Mouse (Mus musculus): ENCODE results near the gene AC131692.1.
A peak's percentile ranks its signal among the peaks of the same experiment; 100 is the strongest.

Gene AC131692.1

DNA sequence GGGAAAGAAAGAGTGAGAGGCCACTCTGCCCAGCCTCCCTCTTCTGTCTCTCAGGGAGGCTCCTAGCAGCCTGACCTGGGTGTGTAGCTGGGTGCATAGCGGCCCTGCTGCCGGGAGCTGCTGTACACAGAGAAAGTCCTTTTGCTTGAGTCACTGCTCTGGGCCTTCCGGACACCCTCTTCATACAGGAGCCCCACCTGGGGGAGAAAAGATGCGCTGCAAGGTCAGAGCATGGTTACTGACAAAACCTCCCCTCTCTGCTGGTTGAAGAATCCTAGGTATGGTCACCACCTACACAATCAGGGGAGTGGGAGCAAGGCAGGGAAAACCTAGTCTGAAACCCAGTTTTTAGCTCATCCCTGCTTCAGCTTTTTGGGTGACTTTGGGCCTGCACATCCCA is 25.3 kb upstream of the AC131692.1 start:
- DNase-seq, result no peak

DNA sequence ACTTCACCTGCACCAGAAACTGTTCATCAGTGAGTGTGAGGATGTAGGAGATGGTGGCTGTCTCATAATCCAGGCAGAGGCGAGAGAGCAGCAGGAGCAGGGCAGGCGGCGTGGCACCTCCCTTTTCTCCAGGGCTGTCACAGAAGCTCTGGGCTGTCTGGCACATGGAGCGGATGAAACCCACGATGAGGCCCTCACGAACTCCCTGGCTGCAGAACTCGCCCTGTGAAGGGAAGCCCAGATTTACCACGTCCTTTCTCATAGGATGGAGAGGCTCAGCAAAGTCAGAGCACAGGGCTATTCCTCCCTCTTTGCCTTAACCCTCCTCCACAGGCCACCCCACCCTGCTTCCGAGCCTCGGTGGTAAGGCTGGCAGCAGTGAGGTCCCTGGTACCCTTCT is 24.4 kb upstream of the AC131692.1 start:
- DNase-seq, result no peak

DNA sequence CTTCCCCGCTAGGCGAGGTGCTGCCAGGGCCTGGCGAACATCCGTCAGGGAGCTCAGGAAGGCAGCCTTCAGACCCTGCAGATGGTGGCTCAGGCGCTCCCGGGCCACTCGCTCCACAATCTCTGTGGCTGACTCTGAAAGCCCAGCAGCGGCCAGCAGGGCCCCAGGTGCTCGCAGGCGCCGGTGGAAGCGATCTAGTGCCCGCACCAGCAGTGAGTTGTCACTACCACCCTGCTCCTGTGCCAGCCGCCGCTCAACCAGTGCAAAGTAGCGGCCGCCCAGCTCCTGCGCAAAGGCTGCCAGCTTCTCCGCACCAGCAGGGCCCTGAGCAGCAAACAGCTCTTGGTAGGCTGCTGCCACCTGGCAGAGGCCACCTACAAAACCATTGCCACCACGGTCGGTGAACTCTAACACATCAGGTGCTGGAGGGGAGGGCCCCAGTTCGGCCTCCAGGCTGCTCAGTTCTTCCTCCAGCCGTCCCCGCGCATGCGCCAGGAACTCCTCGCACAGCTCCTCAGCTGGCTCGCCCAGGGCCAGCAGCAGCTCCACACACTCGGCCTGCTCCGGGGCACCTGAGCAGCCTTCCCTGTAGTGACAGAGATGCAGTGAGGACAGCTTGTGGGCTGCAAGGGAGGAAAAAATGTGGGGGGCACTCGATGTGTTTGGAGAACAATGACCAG is 23.5 kb upstream of the AC131692.1 start:
- DNase-seq, result no peak

DNA sequence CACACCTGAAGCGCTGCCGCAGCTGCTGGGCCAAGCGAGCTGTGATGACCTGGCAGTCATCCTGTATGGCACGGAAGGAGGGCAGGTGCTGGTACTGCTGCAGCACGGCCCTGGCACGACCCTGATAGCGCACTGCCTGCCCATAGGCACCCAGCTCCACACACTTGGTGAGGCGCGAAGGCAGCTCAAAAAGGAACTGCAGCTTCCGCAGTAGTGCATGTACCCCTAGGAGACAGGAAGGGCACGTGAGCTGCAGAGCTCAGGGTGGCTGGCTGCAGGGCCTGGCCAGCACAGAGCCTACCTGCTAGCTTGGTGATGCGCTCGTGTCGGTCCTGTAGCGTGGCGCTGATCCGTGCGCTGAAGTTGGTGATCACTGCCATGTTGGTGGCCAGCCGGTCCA is 23.0 kb upstream of the AC131692.1 start:
- DNase-seq, result no peak

DNA sequence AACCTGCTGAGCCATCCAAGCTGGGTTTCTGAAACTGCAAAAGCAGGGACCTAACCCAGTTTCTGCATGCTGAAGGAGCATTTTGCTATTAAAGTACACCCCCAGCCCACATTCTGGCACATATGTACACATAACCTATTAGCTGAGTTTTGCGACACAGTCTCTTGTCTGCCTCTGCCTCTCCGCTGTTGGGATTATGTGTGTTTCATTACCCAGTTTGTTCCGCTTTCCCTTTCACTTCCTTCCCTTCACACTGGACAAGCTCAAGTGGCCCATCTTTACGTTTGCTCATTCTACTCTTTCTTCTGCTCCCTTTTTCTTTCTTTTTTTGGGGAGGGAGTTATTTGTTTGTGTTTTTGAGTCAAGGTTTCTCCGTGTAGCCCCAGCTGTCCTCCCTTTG is 20.3 kb upstream of the AC131692.1 start:
- DNase-seq, result no peak

DNA sequence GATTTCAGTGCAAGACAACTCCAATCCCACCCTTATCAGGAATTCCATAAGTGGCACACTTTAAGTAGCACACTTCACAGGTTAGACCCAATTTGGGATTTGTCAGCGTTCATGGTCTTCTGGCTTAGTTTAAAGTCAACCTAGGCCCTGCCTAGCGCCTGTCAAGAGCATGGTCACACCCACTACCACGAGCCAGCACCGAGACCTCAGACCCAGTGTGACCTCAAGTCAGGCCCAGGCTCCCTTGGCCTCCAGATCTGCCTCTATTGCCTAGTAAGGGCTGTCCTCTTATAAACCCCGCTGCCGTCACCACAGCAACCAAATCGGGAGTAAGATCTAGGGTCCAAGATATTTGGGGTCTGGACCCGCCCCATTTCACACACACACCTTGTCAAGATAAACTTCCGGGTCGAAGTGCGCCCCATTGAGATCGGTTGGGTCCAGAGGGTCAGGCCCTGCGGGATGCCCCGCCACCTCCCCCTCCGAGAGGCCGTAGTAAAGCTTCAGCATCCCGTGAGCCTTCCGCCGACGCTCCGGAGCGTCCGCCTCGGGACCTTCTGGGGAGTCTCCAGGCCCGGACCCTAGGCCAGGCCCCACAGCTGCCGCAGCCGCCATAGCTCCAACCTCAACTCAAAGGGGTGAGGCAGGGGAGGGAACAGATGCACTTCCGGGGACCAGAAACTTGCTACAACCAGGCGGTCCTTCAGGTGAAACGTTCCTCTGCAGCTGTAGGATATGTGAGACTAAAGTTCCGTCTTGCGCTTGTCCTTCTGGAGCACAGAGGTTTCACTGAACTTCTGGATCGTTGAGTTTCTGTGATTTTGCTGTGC is 17.4 kb upstream of the AC131692.1 start, which contains the start of gene Vps51:
Vps51 (minus strand) TSS at position 668 of the 830 bp plus-strand sequence.
- DNase-seq, result peak; percentile 87 to 90

DNA sequence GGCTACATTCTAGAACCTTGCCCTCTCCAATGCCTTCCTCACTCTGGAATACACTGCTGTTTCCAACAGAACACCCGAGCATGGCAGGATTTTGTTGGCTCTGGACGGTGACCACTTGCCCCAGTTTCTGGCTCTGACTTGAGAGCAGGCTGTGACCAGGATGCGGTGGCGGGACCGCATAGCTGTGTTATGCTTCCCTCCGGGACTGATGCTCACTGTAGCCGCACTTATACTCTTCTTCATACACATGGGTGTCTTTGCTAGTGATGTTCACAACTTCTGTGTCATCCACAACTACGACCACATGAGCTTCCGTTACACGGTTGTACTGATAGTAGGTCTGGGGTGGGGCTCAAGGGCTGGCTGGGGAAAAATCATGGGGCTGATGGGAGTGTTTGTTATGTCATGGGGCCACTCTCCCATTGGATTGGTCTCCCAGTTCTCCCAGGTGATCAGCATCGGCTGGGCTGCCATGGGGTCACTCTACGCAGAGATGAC is 14.2 kb upstream of the AC131692.1 start, which contains the start of gene Tmem262:
Tmem262 (plus strand) TSS at position 51 of the 498 bp plus-strand sequence.
- no peak for DNase-seq

DNA sequence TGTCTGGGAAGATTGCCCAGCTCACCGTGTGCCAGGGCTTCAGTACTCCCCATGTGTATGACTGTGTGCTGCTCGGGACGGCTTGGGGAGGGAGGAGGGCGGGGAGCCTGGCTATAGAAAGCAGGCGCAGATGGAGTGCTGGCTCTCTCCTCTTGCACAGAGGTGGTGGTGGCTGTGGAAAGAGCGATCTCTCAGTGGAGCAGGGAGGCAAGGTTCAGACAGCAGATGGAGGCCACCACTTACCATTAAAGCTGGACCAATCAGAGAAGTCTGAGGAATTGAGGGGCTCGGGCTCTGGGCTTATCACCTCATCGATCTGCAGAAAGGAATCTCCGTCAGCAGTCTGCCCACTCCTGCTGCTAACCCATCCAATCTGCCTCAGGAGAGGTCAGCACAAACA is 12.1 kb upstream of the AC131692.1 start, which contains the start of gene Gm28374:
Gm28374 (minus strand) TSS at position 101 of the 400 bp plus-strand sequence.
- DNase-seq, result no peak

DNA sequence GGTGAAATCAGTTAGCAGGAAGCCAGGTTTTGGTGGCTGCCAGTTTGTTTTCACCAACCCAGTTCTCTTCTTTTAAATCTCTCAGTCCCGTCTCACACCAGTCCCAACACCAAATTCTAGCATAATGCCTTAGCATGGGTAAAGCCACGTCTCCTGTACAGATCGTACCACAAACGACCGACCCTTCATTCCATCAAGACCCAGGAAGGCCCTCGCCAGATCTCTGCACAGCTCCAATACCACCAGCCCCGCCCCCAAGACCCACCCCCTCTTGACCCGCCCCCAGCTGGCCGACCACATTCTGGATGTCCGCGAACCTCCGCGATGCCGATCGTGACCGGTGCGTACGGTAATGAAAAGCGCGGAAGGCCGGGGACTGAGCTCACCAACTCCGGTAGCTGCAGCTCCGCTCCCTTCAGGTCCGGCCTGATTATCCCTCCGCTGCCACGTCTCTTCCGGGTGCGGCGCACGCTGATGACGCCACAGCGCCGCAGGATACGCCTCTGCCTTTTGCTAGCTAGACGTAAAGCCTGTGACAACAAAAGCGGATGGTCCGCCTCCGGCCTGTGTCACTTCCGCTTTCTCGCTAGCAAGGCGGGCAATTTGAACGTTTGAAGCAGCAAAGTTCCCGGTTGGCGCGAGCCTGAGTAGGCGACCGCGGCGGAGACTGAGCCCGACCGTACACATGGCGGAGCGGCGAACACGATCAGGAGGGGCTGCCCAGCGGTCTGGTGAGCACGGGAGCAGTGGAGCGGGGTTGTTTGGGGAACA is 9.6 kb upstream of the AC131692.1 start, which contains the start of the genes Zfpl1 and Cdca5:
Zfpl1 (minus strand) TSS at position 479 of the 771 bp plus-strand sequence.
Cdca5 (plus strand) TSS at position 506 of the 771 bp plus-strand sequence.
- DNase-seq, result peak; percentile 98 to 99

DNA sequence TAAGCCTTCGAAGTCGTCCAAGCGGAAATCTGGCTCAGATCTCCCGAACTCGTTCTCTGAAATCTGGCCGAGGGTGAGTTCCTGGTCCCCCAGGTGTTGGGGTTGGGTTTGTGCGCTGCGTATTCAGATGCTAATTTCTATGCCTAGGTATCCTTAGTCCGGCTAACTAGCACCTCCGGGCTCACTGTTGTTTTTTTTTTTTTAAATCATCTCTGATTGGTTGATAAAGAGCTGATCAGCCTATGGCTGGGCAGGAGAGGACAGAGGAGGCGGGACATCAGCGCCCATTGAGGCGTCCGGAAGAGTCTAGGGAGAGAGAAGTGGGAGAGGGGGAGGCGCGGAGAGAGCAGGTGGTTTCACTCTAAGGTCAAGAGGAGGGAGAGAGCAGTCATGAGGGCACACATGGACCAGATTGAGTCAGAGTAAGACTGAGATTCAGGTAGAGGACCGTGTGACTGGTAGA is 8.8 kb upstream of the AC131692.1 start:
- peak in 1 of 2 experiments; percentile 41 for DNase-seq

DNA sequence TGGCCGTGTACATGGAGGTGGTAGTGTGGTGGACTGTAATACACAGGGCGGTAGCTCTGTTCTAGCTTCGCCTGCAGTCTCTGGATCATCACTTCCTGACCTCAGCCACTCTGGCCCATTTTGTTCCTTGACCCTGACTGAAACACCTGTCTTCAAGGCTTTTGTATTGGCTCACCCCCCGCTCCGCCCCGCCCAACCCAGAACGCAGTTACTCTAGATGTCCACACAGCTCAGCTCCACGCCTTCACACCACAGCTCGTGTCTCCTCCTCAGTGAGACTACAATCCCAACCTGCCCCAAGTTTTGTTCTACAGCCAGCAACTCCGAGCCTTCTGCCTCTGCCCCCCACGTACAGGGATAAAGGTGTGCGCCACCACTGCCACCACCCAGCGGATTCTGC is 5.4 kb upstream of the AC131692.1 start:
- DNase-seq, result no peak

DNA sequence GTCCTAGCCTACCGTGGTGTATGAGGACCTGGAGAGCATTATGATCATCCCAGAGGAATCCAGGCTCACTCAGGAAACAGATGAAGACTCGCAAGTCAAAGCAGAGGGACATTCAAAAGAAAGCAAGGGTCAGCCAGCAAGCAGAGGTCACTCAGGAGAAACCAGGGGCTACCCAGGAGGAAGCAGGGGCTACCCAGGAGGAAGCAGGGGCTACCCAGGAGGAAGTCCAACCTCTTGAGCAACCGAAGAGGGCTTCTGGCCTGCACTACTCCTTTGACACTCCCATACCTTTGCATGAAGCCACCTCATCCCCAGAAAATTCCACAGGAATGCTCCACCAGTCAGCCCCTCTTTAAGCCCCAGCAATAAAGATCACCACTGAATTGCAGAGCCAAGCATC is 3.6 kb downstream of the AC131692.1 start:
- no peak for DNase-seq

DNA sequence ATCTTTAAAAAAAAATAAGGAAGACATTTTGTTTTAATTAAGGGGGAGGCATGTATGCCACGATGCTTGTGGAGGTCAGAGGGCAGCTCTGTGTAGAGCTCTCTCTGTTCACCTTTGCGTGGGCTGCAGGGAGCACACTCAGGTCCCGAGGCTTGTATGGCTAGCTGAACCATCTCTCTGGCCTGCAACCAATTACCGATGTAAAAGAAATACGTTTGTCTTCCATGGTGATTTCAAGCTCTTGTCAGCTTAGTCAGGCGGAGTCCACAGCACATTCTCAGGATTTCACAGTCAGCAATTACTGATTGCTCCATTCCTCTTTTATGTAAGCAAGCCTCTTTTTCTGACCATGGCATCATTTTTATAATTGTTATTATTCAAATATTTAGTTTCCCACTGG is 7.0 kb downstream of the AC131692.1 start:
- no peak for DNase-seq

DNA sequence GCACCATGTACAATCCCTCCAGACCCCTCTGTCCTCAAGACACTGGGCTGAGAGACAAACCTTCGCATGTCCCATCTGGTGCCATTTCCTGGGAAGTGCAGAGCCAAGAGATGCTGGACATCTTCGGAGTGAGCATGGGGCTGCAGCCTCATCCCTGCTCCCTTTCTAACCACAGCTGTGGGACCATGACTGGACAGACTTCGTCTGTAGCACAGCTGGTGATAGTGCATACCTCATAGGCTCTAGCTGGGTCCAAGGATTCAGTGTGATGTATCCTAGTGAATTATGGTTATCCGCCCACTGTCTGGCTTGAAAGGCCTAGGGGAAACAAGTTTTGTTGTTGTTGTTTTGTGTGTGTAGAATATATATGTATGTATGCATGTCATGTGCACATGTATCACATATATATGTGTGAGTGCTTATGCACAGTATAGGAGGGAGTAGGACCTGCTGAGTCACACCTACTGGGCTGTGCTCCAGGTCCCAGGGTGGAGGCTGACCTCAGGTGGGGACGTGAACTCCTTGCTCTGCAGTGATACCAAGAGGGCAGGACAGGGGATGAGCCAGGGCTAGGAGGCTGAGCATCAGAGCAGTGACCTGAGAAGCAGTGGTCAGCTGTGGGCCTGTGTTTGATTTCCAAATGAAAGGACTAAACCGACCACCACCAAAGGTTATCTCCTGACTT is 8.1 kb downstream of the AC131692.1 start:
- DNase-seq, result no peak

DNA sequence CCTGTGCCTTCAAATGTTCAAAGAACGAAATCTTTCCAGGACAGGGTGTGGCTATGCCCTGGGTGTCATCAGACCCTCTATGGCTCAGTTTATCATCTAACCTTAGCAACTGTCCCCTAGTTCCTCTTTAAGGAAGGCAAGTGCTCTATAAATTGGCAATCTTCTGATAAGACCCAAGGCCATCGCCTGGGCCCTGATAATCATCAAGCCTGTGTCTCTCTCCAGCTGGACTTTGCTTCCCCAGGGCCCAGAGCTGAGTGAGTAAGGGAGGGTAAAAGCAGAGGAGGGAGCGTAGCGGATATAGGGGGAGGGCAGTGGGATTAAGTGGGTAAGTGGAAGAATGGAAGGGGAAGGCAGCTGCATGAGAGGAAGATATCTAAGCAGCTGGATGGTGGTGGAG is 10.3 kb downstream of the AC131692.1 start:
- no peak for DNase-seq

DNA sequence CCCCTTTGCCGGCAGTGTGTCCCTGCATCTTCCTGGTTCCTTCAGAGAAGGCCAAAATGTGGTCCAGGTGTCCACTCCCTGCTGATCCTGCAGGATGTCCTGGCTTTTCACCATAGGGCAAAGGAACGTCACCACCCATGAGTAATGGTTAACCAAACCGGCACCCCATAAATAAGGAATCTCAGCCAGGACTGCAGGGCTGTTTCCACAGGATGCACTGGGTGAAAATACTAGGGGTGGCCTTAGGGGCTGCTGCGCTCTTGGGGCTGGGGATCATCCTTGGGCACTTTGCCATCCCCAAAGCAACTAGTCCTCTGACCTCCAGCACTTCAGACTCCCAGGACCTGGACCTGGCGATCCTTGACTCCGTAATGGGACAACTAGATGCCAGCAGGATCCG is 11.4 kb downstream of the AC131692.1 start, which contains the start of gene Naaladl1:
Naaladl1 (plus strand) TSS at position 197 of the 400 bp plus-strand sequence.
- no peak for DNase-seq

DNA sequence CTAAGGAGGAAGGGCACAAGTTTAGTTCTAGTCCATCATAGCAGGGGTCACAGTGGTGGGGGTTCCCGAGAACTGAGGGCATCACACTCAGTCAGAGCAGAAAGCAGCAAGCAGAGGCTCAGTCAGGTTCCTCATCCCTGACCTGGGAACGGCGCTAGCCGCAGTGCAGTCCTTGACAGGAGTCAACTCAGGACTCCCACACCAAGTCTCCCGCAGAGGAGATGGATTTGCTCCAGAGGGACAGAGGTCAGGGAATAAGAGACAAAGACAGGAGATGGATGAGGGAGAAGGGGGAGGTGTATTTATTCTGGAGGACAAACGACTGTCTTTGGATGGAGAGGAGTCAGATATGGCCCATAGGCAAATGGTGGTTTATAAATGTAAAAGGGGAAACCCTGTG is 18.9 kb downstream of the AC131692.1 start:
- DNase-seq, result no peak

DNA sequence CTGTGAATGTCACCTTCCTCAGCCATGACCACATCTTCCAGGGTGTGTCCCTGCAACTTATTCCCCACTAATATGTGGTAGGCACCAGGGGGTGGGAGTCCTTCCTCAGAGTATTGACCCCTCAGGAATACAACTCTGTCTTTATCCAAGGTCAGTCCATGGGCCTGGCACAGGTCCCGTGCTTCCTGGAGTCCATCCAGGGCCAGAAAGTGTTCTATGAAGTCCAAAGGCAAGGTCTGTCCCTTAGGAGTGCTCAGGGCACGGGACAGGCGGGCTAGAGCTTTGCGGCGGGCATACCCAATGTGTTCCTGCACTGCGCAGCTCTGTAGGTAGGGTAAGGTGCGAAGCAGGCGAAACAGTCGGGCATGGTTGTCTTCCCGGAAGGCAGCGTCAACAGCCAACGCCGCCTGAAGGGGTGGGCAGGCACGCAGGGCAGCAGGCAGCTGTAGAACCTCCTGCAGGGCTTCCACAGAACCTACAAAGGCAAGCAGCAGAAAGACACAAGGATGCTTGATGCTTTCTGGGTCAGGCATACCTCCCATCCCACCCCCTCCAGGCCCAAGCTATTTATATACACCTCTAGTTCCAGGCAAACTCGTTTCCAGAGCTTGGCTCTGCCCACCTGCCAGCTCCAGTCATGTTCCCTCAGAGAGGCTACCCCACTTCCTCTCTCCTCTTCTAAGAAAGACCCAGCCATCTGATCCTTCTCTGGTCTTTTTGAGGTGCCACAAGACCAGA is 22.1 kb downstream of the AC131692.1 start:
- peak; percentile 32 to 56 for DNase-seq

DNA sequence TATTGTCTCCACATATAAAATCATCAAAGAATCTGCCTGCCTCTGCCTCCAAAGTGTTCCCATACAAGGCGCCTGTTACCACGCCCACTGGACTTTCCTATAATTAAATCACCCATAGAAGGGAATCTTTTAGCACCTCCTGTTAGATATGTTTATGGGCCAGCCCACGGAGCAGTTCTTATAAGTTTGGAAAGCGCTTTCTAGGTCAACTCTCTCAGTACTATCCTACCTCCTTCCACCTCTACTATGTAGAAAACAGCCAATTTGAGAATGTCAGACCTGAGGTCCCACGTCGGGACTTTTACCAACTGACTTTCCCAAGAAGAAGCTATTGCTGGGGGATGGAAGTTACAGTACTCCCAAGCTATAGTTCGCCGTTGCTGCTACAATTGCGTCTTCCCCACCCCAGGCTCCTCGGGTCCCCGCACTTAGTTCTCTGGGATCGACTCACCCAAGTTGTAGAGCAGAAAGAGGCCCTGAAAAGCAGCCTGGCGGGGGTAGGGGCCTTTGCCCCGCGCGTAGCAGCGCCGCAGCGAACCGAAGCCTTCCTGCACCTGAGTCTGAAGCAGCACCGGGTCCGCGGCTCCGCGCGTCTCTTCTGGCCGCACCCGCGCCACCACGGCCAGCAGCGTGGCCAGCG is 23.2 kb downstream of the AC131692.1 start:
- no peak for DNase-seq

DNA sequence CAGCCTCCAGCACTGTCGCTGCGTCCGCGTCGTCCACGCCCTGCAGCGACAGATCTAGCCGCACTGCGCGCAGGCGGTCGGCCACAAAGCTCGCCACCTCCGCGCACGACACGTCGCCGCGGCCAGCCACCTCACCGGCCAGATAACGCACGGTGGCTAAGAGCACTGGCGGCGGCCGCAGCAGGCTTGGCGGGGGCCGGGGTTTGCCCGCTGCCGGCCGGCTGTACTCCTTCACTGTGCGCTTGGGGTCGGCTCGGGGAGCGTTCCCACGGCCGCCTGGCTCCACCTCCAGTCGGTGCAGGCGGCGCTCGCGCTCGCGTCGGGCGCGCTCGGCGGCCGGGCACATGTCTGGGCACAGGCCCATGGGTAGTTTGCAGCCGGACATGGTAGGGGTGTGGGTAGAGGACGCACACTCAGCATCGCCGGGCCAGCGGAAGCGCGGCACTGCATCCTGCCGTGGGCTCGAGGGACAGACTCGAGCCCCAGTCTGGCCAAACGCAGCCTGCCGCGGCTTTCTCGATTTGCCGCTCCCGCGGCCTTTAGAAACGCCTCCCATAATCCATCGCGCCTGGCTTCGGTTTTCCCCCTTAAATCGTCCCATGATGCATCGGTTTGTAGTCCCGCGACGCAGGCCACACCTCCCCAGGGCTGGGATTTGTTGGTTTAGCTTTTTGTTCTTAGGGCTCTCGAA is 23.9 kb downstream of the AC131692.1 start, which contains the start of gene Sac3d1:
Sac3d1 (minus strand) TSS at position 665 of the 691 bp plus-strand sequence.
- peak; percentile 91 for DNase-seq
